Mouse (Mus musculus): ENCODE measurements around the gene Trim80.
A peak's percentile ranks its signal among the peaks of the same experiment; 100 is the strongest.
"Not testable (repeated sequence)": the region's sequence is repeated elsewhere in the genome, so short reads cannot be mapped to it uniquely, and the experiment has no call there.

Gene Trim80

DNA sequence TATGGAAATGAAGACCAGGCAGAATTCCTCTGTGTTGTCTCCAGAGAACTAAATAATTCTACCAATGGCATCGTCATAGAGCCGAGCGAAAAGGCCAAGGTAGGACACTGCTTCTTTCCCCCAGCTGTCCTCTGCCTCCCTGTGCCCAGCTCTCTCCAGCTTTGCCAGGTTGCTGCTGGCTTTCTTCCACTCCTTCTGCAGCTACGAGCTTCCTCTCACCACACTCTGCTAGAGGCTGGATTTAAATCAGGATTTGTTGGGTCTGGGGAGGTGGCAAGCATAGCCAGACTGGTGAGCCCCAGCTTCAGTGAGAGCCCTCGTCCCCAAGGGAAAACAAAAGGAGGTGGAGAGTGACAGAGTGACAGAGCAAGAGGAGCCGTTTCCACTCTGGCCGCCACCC is 11.0 kb upstream of the Trim80 start:
- DNase-seq = no peak

DNA sequence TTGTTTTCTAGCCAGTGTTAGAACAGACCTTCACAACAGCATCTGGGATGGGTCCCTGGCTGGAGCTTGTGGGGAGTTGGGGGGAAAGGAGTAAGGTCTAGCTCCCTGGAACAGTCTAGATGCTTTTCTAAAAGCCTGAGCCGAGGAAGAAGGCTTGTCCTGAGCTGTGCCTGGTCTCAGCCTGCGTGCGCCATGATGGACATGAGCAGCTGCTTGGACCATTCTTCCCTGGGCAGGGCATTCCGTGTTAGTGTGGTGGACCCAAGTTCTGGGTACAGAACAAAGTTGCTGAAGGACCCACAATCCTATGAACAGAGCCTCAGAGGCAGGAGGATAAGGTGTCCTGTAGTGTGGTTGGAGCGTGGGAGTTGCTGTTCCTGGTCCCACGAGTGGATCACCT is 9.8 kb upstream of the Trim80 start:
- no peak for DNase-seq

DNA sequence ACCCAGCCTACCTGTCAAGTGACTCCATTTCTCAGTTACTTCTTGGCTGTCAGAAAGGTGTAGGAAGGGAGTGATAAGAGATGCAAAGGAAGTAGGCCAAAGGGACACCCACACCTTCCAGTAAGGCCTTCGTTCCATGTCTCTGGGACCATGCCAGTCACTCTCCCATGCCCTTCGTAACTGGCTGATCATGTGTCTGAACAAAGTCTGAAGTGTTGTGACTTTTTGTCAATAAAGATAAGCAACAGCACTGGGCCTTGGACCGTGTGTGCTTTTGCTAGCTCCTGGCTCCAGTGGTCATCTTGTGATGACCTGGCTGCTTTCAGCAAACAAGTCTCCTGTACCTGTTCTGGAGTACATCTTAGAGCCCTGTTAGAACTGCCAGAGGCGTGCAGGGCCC is 7.5 kb upstream of the Trim80 start:
- DNase-seq = no peak

DNA sequence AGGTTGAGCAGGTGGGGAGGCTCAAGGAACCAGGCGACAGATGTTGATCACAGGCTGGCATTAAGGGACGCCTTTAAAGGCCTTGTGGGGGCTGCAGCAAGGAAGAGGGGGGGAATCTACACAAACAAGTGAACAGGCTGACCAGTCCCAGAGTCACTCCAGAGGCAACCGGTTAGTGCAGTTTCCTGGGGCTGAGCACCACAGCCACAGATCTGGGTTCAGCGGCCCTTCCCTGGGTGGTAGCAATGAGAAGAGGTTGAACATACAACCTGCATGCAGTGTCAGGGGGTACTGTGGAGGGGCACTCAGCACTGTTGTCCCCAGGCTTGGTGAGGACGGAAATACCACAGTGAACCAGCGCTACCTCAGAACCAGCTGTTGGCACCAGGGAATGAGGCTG is 7.0 kb upstream of the Trim80 start:
- no peak for DNase-seq

DNA sequence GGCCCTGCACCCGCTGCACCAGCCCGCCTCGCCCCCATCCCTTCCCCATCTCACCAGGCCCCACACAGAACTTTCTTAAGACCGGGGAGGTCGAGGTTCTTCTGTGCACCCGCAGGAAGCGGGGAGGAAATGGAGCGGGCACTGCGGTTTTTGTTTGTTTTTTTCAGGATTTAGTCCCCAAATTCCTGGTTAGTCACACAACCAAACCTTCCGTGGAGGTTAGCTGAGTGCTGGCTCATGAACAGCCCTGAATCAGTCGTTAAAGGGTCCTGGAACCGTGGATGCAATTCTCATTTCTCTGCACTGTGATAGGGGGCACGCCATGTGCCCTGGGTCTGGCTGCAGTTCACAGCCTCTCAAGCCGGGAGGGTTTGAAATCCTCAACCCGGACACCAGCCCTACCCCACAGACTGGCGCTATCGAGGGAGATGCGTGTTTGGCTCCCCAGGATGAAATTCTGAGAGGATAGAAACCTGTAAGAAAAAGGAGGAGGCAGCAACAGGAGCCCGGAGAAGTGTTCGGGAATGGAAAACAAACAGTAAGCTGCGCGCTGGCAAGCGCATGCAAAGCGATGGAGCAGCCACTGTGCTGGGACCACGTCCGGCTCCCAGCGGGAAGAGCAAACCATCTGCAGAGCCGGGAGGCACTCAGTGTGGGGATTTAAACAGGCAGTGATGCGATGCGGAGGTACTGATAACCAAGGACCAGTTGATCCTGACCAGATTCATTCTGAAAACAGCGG is 4.6 kb upstream of the Trim80 start:
- DNase-seq = peak; percentile 56

DNA sequence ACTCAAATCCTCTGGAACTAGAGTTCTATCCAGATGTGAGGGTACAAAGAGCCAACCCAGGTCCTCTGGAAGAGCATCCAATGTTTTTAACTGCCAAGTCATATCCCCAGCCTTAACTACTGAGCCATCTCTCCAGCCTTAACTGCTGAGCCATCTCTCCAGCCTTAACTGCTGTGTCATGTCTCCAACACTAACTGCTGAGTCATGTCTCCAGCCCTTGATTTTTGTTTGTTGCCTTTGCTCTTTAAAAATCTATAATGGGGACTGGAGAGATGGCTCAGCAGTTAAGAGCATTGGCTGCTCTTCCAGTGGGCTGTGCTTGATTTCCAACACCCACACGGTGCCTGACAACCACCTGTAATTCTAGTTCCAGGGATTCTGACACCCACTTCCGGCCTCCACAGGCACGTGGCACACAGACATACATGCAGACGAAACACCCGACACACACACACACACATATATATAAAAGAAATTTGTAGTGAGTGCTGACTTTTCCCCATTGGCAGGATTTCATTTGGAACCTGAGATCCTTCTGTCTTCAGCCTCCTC is 2.7 kb upstream of the Trim80 start:
- DNase-seq = peak; percentile 11

DNA sequence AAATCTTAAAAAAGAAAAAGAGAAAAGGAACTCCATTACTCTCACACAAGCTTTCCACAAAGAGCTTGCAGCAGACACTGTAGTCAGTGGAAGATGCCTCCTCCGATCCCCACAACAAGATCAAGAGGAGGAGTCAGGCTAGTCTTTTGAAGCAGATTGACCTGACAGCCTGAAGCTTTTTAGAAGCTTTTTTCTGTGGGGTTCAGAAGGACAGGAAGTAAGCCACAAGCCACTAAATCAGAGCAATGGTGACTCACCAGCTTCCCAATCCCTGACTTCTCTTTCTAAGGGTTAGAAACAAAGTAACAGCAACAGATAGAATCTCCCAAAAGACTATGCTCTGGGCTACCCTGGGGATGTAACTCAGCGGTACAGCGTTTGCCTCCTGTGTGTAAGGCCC is 1.0 kb upstream of the Trim80 start:
- DNase-seq = no peak

DNA sequence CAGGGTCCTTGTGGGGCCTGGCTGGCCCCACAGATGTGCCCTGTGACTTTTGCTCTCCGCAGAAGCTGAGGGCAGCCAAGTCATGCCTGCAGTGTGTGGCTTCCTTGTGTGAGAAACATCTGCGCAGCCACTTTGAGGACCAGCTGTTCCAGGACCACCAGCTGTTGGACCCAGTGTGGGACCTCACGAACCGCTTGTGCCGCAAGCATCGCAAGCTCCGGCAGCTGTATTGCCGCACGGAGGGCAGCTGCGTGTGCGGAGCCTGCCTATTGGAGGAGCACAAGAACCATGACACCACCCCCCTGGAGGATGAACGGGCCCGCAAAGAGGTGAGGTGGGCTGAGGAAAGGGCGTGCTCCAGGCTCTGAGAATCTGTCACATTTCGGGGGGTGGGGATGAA is 1.1 kb downstream of the Trim80 start:
- DNase-seq = no peak

DNA sequence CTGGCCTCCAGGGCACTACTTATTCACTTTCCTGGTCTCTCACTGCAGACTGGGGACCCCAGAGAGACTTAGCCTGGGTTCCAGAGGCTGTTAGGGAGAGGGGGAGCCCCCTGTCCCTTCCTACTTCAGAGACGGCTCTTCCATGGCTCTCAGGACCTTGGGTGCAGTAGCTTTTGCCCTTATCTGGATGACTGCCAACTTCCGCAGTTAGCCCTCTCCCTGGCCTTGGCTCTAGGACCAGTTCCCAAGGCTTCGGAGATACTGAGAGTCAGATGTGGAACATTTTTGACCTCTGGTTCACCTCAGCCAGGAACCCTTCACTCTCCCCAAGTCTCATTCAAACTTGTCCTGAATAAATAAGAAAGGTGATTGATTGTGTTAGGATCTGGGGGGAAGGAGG is 6.6 kb downstream of the Trim80 start:
- no peak for DNase-seq

DNA sequence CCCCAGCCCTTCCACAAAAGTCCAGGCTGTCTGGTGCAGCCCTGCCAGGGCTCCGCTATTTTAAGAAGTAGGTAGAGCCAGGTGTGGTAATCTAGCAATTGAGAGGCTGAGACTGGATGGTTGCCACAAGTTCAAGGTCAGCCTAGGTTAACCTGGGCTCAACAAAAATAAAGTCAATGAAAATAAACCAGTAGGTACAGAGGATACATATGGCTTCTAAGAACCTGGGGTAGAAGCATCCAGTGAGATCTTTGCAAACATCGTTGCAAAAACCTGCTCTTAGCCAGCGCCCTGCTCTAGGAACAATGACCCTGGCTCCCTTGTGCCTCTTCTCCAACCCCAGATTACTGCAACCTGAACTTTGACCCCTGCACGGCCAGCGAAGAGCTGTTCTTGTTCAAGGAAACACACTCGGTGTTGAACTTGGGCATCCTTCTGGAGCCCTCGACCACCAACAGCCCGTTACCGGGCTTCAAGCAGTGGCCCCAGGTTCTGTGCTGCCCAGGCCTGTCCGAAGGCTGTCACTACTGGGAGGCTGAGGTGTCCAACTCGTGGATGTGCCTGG is 7.1 kb downstream of the Trim80 start:
- DNase-seq = no peak

DNA sequence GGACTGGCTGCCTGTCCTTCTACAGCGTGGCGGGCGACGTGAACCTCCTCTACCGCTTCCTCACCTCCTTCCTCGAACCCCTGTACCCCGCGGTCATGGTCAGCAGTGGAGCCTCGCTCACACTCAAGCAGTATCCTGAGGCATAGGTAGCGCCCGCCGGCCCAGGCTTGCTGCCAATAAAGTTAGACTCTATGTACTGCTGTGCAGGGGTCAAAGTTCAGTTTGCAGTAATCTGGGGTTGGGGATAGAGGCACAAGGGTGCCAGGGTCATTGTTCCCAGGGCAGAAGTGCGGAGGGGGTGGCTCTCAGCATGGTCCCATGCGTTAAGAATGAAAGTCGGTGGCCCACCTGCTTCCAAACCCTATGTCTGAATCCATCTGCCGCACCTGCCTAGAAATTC is 7.7 kb downstream of the Trim80 start:
- no peak for DNase-seq

DNA sequence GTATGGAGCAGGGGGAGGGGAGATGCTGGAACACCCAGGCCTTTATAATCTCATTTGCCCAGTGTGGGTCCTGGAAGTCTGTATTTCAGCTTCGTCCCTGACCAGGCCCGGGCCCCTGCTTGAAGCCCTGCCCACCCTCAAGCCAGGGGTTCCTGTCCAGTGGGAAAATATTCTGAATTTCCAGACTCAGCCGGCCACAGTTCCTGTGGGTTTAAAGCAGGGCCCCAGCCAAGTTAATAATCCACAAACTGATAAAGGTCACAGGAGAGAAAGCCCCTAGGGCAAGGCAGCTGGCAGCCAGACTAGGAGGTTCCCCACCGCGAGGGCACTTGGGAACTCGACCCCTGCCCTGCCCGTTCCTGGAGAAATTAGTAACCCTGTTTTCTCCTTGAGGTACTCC is 8.7 kb downstream of the Trim80 start:
- DNase-seq = no peak

DNA sequence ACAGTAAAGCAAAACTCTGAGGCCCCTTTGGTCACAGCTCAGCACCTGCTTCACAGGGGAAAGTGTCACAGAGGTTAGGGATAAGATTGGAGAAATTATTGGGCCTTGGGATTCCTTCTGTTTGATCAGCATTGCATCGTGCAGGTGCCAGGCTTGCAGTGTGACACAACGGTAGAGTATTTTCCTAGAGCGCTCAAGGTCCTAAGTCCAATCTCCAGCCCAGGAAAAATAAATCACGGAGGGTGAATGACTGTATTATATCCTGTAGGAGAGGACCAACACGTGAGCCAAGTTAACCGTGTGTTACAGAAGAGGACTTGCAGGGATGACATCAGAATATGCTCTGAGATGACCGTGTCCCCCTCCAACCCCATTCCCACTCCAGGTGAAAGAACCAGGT is 9.8 kb downstream of the Trim80 start:
- DNase-seq = no peak

DNA sequence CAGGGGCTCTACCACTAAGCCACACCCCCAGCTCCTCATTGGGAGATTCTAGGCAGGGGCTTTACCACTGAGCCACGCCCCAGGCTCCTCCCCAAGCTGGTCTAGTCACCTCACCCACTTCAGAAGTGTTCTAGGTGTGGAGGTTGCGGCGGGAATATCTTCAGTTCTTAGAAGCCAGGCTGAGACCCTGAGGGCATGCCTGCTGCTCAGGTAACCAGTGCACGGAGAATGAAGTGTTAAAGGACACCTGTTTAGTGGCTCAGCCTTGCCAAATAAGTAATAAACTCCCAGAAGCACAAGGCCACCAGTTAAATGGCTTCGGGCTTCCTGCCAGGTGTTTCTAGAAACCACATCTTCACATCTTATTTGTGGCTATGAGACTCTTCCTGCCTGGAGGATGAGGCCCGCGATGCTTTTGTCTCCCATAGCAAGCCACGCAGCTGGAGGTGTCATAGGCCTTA is 11.5 kb downstream of the Trim80 start:
- DNase-seq = no peak

DNA sequence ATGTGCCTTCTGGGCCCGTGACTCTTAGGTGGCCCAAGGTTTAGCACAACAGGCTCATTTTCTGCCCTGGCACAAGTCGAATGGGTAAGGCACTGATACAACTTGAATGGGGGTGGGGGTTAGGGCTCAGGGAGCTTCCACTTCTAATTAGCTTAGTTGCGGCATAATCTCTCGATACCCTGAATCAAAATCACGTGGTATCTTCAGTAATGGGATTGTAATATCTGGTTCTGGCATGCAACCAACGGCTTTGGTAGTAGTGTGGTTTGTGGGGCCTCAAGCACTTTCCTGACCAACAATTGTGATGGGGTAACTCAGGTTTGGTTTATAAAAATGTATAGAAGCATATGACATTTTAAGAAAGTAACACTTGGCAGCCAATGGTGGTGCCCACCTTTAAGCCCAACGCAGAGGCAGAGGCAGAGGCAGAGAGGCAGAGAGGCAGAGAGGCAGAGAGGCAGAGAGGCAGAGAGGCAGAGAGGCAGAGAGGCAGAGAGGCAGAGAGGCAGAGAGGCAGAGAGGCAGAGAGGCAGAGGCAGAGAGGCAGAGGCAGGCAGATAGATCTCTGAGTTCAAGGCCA is 12.0 kb downstream of the Trim80 start:
- peak; percentile 79 for DNase-seq

DNA sequence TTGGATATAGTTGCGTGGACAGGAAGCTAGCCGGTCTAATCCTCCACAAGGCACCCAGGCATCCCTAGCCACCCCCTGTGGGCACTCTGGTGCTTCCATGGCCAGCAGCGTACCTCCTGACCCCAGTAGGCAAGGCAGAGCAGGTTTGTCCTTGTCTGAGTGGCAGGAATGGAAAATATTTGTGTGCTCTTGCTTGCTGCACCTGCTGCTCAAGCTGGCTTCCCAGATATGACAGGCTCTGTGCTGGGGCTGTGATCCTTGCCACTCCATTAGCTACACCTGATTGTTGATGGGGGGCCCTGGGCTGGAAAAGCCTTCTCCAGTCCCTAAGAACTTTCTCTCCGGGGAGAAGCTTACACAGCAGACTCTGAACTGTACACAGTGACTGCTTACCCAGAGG is 13.0 kb downstream of the Trim80 start:
- DNase-seq = no peak

DNA sequence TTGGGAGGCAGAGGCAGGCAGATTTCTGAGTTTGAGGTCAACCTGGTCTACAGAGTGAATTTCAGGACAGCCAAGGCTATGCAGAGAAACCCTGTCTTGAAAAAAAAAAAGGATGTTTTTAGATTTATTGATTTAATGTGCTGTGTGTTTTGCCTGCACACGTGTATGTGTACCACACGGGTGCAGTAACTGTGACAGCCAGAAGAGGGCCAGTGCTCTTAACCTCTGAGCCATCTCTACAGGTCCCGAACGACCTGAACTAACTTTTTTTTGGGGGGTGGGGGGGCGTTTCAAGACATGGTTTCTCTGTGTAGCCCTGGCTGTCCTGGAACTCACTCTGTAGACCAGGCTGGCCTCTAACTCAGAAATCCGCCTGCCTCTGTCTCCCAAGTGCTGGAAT is 14.5 kb downstream of the Trim80 start:
- not testable (repeated sequence) for DNase-seq

DNA sequence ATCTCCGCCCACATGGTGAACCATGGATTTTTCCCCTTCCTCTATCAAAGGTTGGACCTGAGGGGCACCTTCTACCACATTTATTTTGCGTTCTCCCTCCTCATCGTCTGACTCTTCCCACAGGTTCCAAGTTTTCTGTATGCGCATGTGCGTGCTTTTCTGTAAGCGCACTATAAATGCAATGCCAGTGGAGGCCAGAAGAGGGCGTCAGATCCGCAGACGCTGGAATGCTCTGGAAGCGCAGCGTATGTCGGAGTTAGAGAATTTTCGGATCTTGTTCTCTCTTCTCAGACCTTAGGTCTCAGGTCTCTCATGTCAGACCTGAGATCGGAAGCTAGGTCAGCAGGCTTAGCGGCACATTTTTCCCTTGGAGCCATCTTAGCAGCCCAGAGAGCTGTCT is 15.3 kb downstream of the Trim80 start:
- no peak for DNase-seq

DNA sequence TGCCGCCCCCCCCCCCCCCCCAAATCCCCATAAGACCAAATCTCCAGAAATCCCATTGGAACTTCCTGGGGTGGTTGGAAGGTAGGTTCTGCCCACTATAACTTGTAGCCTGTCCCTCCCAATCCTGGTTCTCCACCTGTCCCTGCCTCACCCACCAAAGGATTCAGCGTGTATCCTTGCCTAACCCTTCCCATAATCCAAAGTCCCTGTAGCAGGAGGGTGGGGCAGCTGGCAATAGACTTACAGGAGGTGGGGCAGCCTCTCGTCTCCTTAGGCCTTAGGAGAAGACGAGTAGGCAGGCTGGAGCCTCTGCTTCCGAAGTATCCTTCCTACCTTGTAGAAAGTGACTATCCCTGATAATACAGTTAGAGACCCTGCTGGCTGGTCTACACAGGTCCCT is 15.8 kb downstream of the Trim80 start:
- peak; percentile 24 for DNase-seq

DNA sequence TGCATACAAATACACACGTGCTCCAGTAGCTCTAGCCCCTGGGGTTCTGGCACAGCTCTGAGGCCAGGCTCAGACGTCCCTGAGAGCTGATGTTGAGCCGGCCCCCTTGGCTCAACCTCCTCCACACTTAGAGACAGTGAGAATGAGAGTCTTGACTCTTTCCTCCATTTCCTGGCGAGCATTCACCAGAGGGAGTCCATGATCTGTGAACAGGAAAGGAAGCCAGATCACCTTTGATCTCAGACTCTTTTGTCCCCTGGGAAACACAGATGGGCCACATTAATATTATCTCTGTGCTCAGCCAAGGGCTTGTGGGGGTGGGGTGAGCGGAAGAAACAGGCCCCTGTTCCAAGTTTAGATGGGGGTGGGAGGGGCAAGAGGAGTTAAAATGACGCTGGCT is 17.1 kb downstream of the Trim80 start:
- DNase-seq = no peak

DNA sequence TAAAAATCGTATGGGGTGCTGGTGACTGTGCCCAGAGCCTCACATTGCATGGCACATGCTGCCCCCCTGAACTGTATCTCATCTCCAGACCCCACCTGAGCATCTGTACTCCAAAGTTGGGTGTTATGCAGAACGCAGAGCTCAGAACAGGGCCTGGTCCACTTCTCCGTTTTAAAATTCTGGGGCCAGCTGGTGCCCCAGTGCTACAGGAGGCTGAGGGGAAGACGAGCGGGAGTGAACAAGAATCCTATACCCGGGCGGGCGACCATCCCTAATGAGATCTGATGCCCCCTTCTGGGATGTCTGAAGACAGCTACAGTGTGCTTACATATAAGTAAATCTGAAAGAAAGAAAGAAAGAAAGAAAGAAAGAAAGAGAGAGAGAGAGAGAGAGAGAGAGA is 20.6 kb downstream of the Trim80 start:
- no peak for DNase-seq

DNA sequence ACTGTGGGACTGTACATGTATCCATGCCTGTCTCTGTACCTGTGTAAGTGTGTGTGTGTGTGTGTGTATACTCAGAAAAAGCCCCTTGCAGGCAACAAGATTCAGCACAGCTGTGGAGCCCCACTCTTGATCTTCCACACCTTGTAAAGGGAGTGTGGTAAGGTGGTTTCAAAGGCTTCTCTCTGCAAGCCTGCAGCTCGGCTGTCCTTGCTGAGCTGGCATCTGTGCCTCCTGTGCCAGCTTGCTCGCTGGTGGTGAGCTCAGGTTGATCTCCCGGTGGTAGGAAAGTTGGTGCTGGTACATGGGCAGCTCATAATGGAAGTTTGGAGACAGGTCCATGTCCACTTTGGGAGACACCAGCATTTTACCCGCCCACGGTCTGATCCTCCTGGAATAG is 21.5 kb downstream of the Trim80 start:
- DNase-seq = no peak

DNA sequence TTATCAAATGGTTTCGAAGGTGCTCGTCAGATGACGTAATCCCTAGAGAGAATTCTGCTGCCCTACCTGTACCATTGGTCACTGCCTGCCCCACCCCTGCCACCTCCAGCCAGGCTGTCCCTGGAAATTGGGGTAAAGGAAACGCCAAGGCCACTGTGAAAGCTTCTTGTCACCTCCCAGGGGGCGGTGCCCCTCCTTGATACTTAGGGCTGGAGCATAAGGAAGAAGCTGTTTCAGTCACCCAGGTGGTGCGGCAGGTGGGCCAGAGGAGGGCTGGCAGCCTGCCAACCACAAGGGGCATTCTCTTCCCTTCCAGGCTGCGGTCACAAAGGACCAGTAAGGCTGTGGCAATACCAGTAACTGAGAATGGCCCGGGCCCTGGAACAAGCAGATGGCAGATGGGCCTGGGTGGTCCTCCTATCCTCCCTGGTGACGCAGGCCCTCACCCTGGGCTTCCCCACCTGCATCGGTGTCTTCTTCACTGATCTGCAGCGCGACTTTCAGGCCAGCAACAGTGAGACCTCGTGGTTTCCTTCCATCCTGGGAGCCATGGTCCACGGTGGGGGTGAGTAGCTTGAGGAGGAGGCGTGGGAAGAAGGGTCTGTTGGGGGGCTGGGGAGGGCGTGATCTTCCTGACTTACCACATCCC is 22.0 kb downstream of the Trim80 start, which contains the start of gene Slc16a5:
Gene Slc16a5 (plus strand): TSS at position 232 of the 649 bp plus-strand sequence.
- no peak for DNase-seq

DNA sequence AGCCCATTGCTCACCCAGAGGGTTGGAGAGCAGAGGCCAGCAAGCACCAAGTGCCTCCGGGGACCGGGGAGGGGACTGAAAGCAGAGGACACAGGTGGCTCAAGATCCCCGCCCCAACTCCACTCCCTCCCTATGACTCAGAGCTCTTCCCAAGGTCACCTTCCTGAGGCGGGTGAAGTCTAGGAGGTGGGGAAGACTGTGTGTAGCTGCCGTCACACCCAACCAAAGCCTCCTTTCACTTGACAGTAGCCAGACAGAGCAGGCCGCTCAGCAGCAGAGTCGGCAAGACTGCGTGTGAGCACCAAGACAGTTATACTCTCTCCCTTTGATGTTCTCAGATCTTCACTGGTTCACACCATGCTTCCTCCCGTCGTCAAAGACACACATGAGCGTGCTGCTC is 23.1 kb downstream of the Trim80 start:
- no peak for DNase-seq
